23 mouse cellular contexts compared by ENCODE assay signal in genomic region chr6:93874936-93875335, GRCm38 (mm10).
DNase-seq lines count a peak whose midpoint lies in the region; ATAC-seq and TF ChIP-seq lines count a peak whose summit lies in the region.
"Had no signal": no experiment of that assay in that cellular context is flagged by ENCODE, and none has a peak within 500 bp of the region (broad histone marks: within the 10 kb centered on the region; RNA-seq: fewer than 3 reads in every experiment).

No protein-coding gene starts in this region.

- 42% methylated on average over 2 of the region's 2 CpGs for WGBS in cerebellum, adult 2 months
- 51% methylated on average over 2 of the region's 2 CpGs for WGBS in hindbrain, embryonic 13.5 days
- WGBS in hindbrain, embryonic 10.5 days = 89% methylated on average over 2 of the region's 2 CpGs
- 59% methylated on average over 2 of the region's 2 CpGs for WGBS in midbrain, embryonic 14.5 days
- 92% methylated on average over 2 of the region's 2 CpGs for WGBS in midbrain, embryonic 11.5 days
- 43% methylated on average over 2 of the region's 2 CpGs for WGBS in neural tube, embryonic 14.5 days
- WGBS in neural tube, embryonic 15.5 days = 40% methylated on average over 2 of the region's 2 CpGs

- H3K9ac ChIP-seq in hindbrain, embryonic 13.5 days = no peak overlapping the region
- H3K9ac ChIP-seq in midbrain, embryonic 14.5 days (replicated peaks; ENCODE audit: low read length) = no peak overlapping the region
- H3K9ac ChIP-seq in midbrain, embryonic 11.5 days (ENCODE audit: low read length) = no peak overlapping the region
- no peak overlapping the region for H3K9ac ChIP-seq in neural tube, embryonic 14.5 days (replicated peaks; ENCODE audit: low read depth, low read length)
- no peak overlapping the region for H3K9ac ChIP-seq in neural tube, embryonic 15.5 days (replicated peaks)
- H3K9ac ChIP-seq: embryonic facial prominence, embryonic 13.5 days; forebrain, embryonic 15.5 days; heart, embryonic 15.5 days; hindbrain, embryonic 14.5 days had no signal

- no peak overlapping the region for H3K4me3 ChIP-seq in cerebellum, adult 2 months (replicated peaks; ENCODE audit: insufficient read depth, low read depth, low read length)
- H3K4me3 ChIP-seq in hindbrain, embryonic 13.5 days = no peak overlapping the region
- H3K4me3 ChIP-seq in hindbrain, embryonic 10.5 days = no peak overlapping the region
- H3K4me3 ChIP-seq in midbrain, embryonic 14.5 days (replicated peaks; ENCODE audit: low read depth, low read length) = no peak overlapping the region
- H3K4me3 ChIP-seq in midbrain, embryonic 11.5 days (ENCODE audit: low read depth, low read length) = no peak overlapping the region
- no peak overlapping the region for H3K4me3 ChIP-seq in neural tube, embryonic 14.5 days (ENCODE audit: low read depth, low read length)
- H3K4me3 ChIP-seq in neural tube, embryonic 15.5 days (replicated peaks) = no peak overlapping the region
- H3K4me3 ChIP-seq: embryonic facial prominence, embryonic 13.5 days; forebrain, embryonic 15.5 days; heart, adult 2 months; heart, embryonic 15.5 days had no signal

- peak; percentile 35 to 57 for DNase-seq in cerebellum, postnatal 10 days
- DNase-seq in cerebellum, adult 2 months = no peak
- DNase-seq in hindbrain, embryonic 10.5 days (ENCODE audit: low spot score) = no peak
- peak; percentile 36 for DNase-seq in midbrain, embryonic 14.5 days
- no peak for DNase-seq in midbrain, embryonic 11.5 days (ENCODE audit: low spot score, missing footprints)
- DNase-seq: adrenal gland, adult 2 months; cerebellum, adult 11 months; cerebellum, postnatal 36 days; gastrocnemius, postnatal 10 days; heart, adult 2 months; heart, postnatal 14 days had no signal

- TF ChIP-seq POLR2A in cerebellum, adult 2 months (IDR thresholded peaks at IDR 0.05; ENCODE audit: borderline replicate concordance, insufficient read depth, low read length) = no peak

- H3K27ac ChIP-seq in cerebellum, adult 2 months (ENCODE audit: insufficient read depth, low read length) = no peak overlapping the region
- H3K27ac ChIP-seq in hindbrain, embryonic 13.5 days = peak overlapping the region; percentile 55
- H3K27ac ChIP-seq in hindbrain, embryonic 10.5 days = no peak overlapping the region
- H3K27ac ChIP-seq in midbrain, embryonic 14.5 days (replicated peaks; ENCODE audit: low read depth, low read length) = 0 out of 2 replicates have a peak overlapping the region, but pooled peaks have one; percentile 52
- H3K27ac ChIP-seq in midbrain, embryonic 11.5 days (ENCODE audit: low read depth, low read length) = no peak overlapping the region
- H3K27ac ChIP-seq in neural tube, embryonic 14.5 days (ENCODE audit: low read depth, low read length) = peak overlapping the region; percentile 22; the same call in 1 of the 2 replicates
- H3K27ac ChIP-seq in neural tube, embryonic 15.5 days (replicated peaks) = no peak overlapping the region
- H3K27ac ChIP-seq: embryonic facial prominence, embryonic 13.5 days; heart, adult 2 months; heart, embryonic 15.5 days; hindbrain, embryonic 14.5 days had no signal

- ATAC-seq in hindbrain, embryonic 13.5 days (ENCODE audit: low FRiP score) = no peak
- ATAC-seq in midbrain, embryonic 14.5 days (ENCODE audit: low FRiP score, low TSS enrichment) = no peak
- ATAC-seq in midbrain, embryonic 11.5 days (ENCODE audit: low FRiP score) = no peak
- ATAC-seq in neural tube, embryonic 14.5 days (ENCODE audit: low read depth) = no peak
- ATAC-seq in neural tube, embryonic 15.5 days (ENCODE audit: low FRiP score) = no peak; the same call in 1 of the 2 replicates
- ATAC-seq: activated CD4-positive, CD25-positive, alpha-beta regulatory T cell, adult 4 months; forebrain, embryonic 15.5 days; inflammation-experienced regulatory T-cells, adult 6 months; intestine, postnatal 0 days; Patski had no signal

- no peaks in the 10 kb centered on the region for H3K27me3 ChIP-seq in cerebellum, adult 2 months (ENCODE audit: control insufficient read depth, insufficient read depth, low read length)
- no peaks in the 10 kb centered on the region for H3K27me3 ChIP-seq in hindbrain, embryonic 13.5 days
- no peaks in the 10 kb centered on the region for H3K27me3 ChIP-seq in hindbrain, embryonic 10.5 days (ENCODE audit: insufficient read depth, poor library complexity, severe bottlenecking)
- no peaks in the 10 kb centered on the region for H3K27me3 ChIP-seq in midbrain, embryonic 14.5 days (ENCODE audit: control insufficient read depth, insufficient read depth, low read length)
- H3K27me3 ChIP-seq in midbrain, embryonic 11.5 days (ENCODE audit: control insufficient read depth, insufficient read depth, low read length) = no peaks in the 10 kb centered on the region
- H3K27me3 ChIP-seq in neural tube, embryonic 14.5 days (ENCODE audit: control insufficient read depth, insufficient read depth, low read length) = no peaks in the 10 kb centered on the region
- H3K27me3 ChIP-seq in neural tube, embryonic 15.5 days (replicated peaks) = no peaks in the 10 kb centered on the region
- H3K27me3 ChIP-seq: embryonic facial prominence, embryonic 13.5 days; forebrain, embryonic 15.5 days; heart, embryonic 15.5 days; Patski had no signal

- no peak for TF ChIP-seq CTCF in cerebellum, adult 2 months (IDR thresholded peaks at IDR 0.05; ENCODE audit: borderline replicate concordance, insufficient read depth, low read depth, low read length)

- H3K9me3 ChIP-seq in hindbrain, embryonic 13.5 days = no peaks in the 10 kb centered on the region
- H3K9me3 ChIP-seq in hindbrain, embryonic 10.5 days = no peaks in the 10 kb centered on the region
- no peaks in the 10 kb centered on the region for H3K9me3 ChIP-seq in midbrain, embryonic 14.5 days (ENCODE audit: control insufficient read depth, low read length)
- no peaks in the 10 kb centered on the region for H3K9me3 ChIP-seq in midbrain, embryonic 11.5 days (ENCODE audit: control insufficient read depth, low read length)
- no peaks in the 10 kb centered on the region for H3K9me3 ChIP-seq in neural tube, embryonic 14.5 days (ENCODE audit: control insufficient read depth, low read length)
- H3K9me3 ChIP-seq in neural tube, embryonic 15.5 days (replicated peaks) = no peaks in the 10 kb centered on the region
- H3K9me3 ChIP-seq: embryonic facial prominence, embryonic 13.5 days; forebrain, embryonic 15.5 days; heart, embryonic 15.5 days had no signal

- no peak overlapping the region for H3K4me2 ChIP-seq in hindbrain, embryonic 13.5 days
- H3K4me2 ChIP-seq in midbrain, embryonic 14.5 days (ENCODE audit: low read length) = no peak overlapping the region
- no peak overlapping the region for H3K4me2 ChIP-seq in midbrain, embryonic 11.5 days
- no peak overlapping the region for H3K4me2 ChIP-seq in neural tube, embryonic 14.5 days (ENCODE audit: low read depth, low read length)
- no peak overlapping the region for H3K4me2 ChIP-seq in neural tube, embryonic 15.5 days
- H3K4me2 ChIP-seq: embryonic facial prominence, embryonic 13.5 days; forebrain, embryonic 15.5 days; heart, embryonic 11.5 days; heart, embryonic 15.5 days; hindbrain, embryonic 14.5 days had no signal

- no peaks in the 10 kb centered on the region for H3K36me3 ChIP-seq in hindbrain, embryonic 13.5 days
- no peaks in the 10 kb centered on the region for H3K36me3 ChIP-seq in hindbrain, embryonic 10.5 days
- H3K36me3 ChIP-seq in midbrain, embryonic 14.5 days (ENCODE audit: control insufficient read depth, insufficient read depth, low read length) = no peaks in the 10 kb centered on the region
- no peaks in the 10 kb centered on the region for H3K36me3 ChIP-seq in midbrain, embryonic 11.5 days (ENCODE audit: control insufficient read depth, insufficient read depth, low read length)
- H3K36me3 ChIP-seq in neural tube, embryonic 14.5 days (ENCODE audit: control insufficient read depth, insufficient read depth, low read length) = no peaks in the 10 kb centered on the region
- H3K36me3 ChIP-seq in neural tube, embryonic 15.5 days = no peaks in the 10 kb centered on the region
- H3K36me3 ChIP-seq: embryonic facial prominence, embryonic 13.5 days; forebrain, embryonic 15.5 days; heart, embryonic 15.5 days had no signal

- no peaks in the 10 kb centered on the region for H3K4me1 ChIP-seq in cerebellum, adult 2 months (ENCODE audit: control insufficient read depth, insufficient read depth, low read length)
- peaks cover 33% of the 10 kb centered on the region for H3K4me1 ChIP-seq in hindbrain, embryonic 13.5 days (replicated peaks)
- 0 out of 2 replicates have a peak, but pooled peaks cover 6% of the 10 kb centered on the region for H3K4me1 ChIP-seq in hindbrain, embryonic 10.5 days (replicated peaks)
- H3K4me1 ChIP-seq in midbrain, embryonic 14.5 days (ENCODE audit: control insufficient read depth, insufficient read depth, low read length) = peaks cover 15% of the 10 kb centered on the region; the same call in 1 of the 2 replicates
- no peaks in the 10 kb centered on the region for H3K4me1 ChIP-seq in midbrain, embryonic 11.5 days (ENCODE audit: control insufficient read depth, insufficient read depth, low read length)
- H3K4me1 ChIP-seq in neural tube, embryonic 14.5 days (ENCODE audit: control insufficient read depth, insufficient read depth, low read length) = peaks cover 7% of the 10 kb centered on the region; the same call in 1 of the 2 replicates
- peaks cover 21% of the 10 kb centered on the region for H3K4me1 ChIP-seq in neural tube, embryonic 15.5 days

Comparison
In these comparisons a context has a peak if more than half of its experiments do, and no peak if none do; other contexts are left out.
1. DNase-seq: peak in cerebellum, postnatal 10 days (2 of 2) and midbrain, embryonic 14.5 days (single experiment); none in cerebellum, adult 2 months (0 of 2), hindbrain, embryonic 10.5 days (single experiment) and midbrain, embryonic 11.5 days (single experiment).
2. H3K27ac ChIP-seq: peak in hindbrain, embryonic 13.5 days (single experiment), midbrain, embryonic 14.5 days (single experiment) and neural tube, embryonic 14.5 days (single experiment); none in cerebellum, adult 2 months (single experiment), hindbrain, embryonic 10.5 days (single experiment), midbrain, embryonic 11.5 days (single experiment) and neural tube, embryonic 15.5 days (single experiment).